Mouse (Mus musculus) lung, adult 2 months (tissue): ENCODE data around the gene Btbd35f7. TPM values are rescaled to one million over a fixed set of nuclear protein-coding genes. Genes with fewer than 3 reads are reported as not detected.
"Not testable (repeated sequence)": the region's sequence is repeated elsewhere in the genome, so short reads cannot be mapped to it uniquely, and the experiment has no call there.

Experiments used
- DNase-seq: peaks from one replicate; pipeline ENCODE4 v3.0.0; 2022
- H3K4me1 ChIP-seq: fragments of 200-500 bp; 2 replicates; pipeline ENCODE4 v1.6.1; 2011; ENCODE audit warnings: low read length; ENCODE audit not compliant: control insufficient read depth, insufficient read depth
- H3K4me3 ChIP-seq: fragments of 200-500 bp; replicated peaks from 2 replicates; pipeline ENCODE3; 2011; ENCODE audit warnings: low read depth, mild to moderate bottlenecking, control low read depth, low read length; ENCODE audit errors: extremely low read depth
- WGBS: fragments of 180-500 bp; shearing (Covaris S2); methylation state at CpG from one replicate; pipeline ENCODE4 v1.1.7; 2018; 5-methylcytosine and 5-hydroxymethylcytosine counted together
- polyA plus RNA-seq: library from polyadenylated mRNA; depleted of rRNA; stranded (reverse); fragments of >200 nt; gene quantifications from 2 replicates; pipeline ENCODE4 v1.2.3, GENCODE M21; 2012; rRNA removed

The Btbd35f7 gene
- polyA plus RNA-seq = not detected in 2 replicates

- not testable (repeated sequence) for H3K4me1 ChIP-seq, DNase-seq, H3K4me3 ChIP-seq
- WGBS = no CpG with 5 or more reads among the region's 2 CpGs
These were observed at the start of gene Btbd35f7 for GRCm38 (mm10) chrX:5668767-5669166. Gene Btbd35f7 (plus strand): TSS chrX:5669067.

Other genes with a start within 250 kb of the Btbd35f7 start
- not detected in 2 replicates for gene Mycs, start 199.8 kb upstream of the Btbd35f7 start, polyA plus RNA-seq